Mouse (Mus musculus): Measurements from ENCODE around the gene Trim80.

DNA sequence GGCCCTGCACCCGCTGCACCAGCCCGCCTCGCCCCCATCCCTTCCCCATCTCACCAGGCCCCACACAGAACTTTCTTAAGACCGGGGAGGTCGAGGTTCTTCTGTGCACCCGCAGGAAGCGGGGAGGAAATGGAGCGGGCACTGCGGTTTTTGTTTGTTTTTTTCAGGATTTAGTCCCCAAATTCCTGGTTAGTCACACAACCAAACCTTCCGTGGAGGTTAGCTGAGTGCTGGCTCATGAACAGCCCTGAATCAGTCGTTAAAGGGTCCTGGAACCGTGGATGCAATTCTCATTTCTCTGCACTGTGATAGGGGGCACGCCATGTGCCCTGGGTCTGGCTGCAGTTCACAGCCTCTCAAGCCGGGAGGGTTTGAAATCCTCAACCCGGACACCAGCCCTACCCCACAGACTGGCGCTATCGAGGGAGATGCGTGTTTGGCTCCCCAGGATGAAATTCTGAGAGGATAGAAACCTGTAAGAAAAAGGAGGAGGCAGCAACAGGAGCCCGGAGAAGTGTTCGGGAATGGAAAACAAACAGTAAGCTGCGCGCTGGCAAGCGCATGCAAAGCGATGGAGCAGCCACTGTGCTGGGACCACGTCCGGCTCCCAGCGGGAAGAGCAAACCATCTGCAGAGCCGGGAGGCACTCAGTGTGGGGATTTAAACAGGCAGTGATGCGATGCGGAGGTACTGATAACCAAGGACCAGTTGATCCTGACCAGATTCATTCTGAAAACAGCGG, 4.6 kb upstream of the Trim80 start:
- no peak for TF ChIP-seq JUND (IDR thresholded peaks at IDR 0.05; ENCODE audit: low read depth, low read length)
- no peak for TF ChIP-seq EP300 (IDR thresholded peaks at IDR 0.05; ENCODE audit: low read depth in 1 of 2, low read length in 2 of 2)
- TF ChIP-seq POLR2AphosphoS5 (IDR thresholded peaks at IDR 0.05; ENCODE audit: borderline replicate concordance, low read depth, low read length): no peak
- no peak for TF ChIP-seq GATA1 (IDR thresholded peaks at IDR 0.05; ENCODE audit: low read depth, low read length)
- no peak for TF ChIP-seq NELFE (IDR thresholded peaks at IDR 0.05; ENCODE audit: low read depth, low read length)
- no peak for TF ChIP-seq CTCF (IDR thresholded peaks at IDR 0.05 in 2 of 3, conservative IDR thresholded peaks at IDR 0.05 in 1 of 3; ENCODE audit: control insufficient read depth in 1 of 3, insufficient read depth in 1 of 3, low read depth in 2 of 3, low read length in 3 of 3, poor library complexity in 1 of 3, severe bottlenecking in 1 of 3)
- no peak for TF ChIP-seq POLR2AphosphoS2 (IDR thresholded peaks at IDR 0.05; ENCODE audit: low read length)
- TF ChIP-seq MAZ (IDR thresholded peaks at IDR 0.05; ENCODE audit: low read depth, low read length): no peak
- TF ChIP-seq MAX (IDR thresholded peaks at IDR 0.05; ENCODE audit: low read length): no peak
- TF ChIP-seq MYC (IDR thresholded peaks at IDR 0.05; ENCODE audit: low read depth, low read length): no peak
- no peak for TF ChIP-seq GABPA (IDR thresholded peaks at IDR 0.05; ENCODE audit: low read depth, low read length)
